Mouse (Mus musculus) ovary, adult 18-20 months (tissue): ENCODE measurements around the gene Btbd35f20.
"Not testable (repeated sequence)": the region's sequence is repeated elsewhere in the genome, so short reads cannot be mapped to it uniquely, and the experiment has no call there.

Experiments used
- DNase-seq: peaks from one replicate; pipeline ENCODE4 v3.0.0; 2022; ENCODE audit warnings: low spot score, mixed read lengths

Gene Btbd35f20

DNA sequence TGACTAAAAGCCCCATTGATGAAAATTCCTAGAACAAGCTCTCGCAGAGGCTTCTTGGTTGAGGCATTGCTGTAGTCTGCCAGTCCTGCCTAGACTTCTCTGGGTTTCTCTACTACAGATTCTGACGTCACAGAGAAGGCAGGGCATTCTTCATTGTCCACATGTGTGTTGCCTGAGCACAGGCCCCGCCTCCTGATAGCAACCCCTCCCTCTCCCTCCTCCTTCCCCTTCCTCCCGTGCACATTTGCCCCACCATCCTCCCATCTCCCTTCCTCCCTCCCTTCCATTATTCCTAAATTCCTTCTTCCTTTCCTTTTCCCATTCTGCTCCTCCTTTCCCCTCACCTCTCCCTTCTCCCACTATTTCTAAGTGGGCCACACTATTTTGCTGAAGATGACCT lies at the start of gene Btbd35f20:
Btbd35f20 (minus strand) TSS at position 101 of the 400 bp plus-strand sequence.
- DNase-seq = not testable (repeated sequence)
